Mouse (Mus musculus): ENCODE measurements around the gene Baz2b. TPM values are rescaled to one million over a fixed set of nuclear protein-coding genes. Genes with fewer than 3 reads are reported as not detected.

The Baz2b gene
- polyA plus RNA-seq, 1 experiment from 2014 or later, result 19.7 TPM

GRCm38 (mm10) chr2:60030991-60031390 lies 178.6 kb downstream of the Baz2b start:
- ATAC-seq (no peak), DNase-seq (no peak)
- 0 out of 2 replicates have a peak, but pooled peaks cover 2% of the 10 kb centered on the region for H3K4me1 ChIP-seq (ENCODE audit: insufficient read depth)
- H3K36me3 ChIP-seq (replicated peaks; ENCODE audit: insufficient read depth, low read length), result no peaks in the 10 kb centered on the region
- H3K4me3 ChIP-seq (ENCODE audit: low read depth, low read length), result no peak overlapping the region
- WGBS (ENCODE audit: insufficient replicate concordance), result 63% methylated on average over 3 of the region's 3 CpGs
- no peak overlapping the region for H3K27ac ChIP-seq (ENCODE audit: low read depth)
- TF ChIP-seq CTCF (IDR thresholded peaks at IDR 0.05; ENCODE audit: low read depth), result no peak
- TF ChIP-seq EP300 (IDR thresholded peaks at IDR 0.05; ENCODE audit: low read depth), result no peak
- H3K27me3 ChIP-seq (ENCODE audit: insufficient read depth, low read length), result no peaks in the 10 kb centered on the region
- no peaks in the 10 kb centered on the region for H3K9me3 ChIP-seq (ENCODE audit: low read length)
- no peak overlapping the region for H3K4me2 ChIP-seq (ENCODE audit: low read depth, low read length)
- no peak overlapping the region for H3K9ac ChIP-seq (replicated peaks)

GRCm38 (mm10) chr2:60029020-60029419 lies 180.6 kb downstream of the Baz2b start:
- WGBS (ENCODE audit: insufficient replicate concordance), result 83% methylated on average over 5 of the region's 5 CpGs

GRCm38 (mm10) chr2:60027166-60027565 lies 182.5 kb downstream of the Baz2b start:
- no peaks in the 10 kb centered on the region for H3K36me3 ChIP-seq (replicated peaks; ENCODE audit: insufficient read depth, low read length)
- H3K9ac ChIP-seq (replicated peaks), result no peak overlapping the region
- DNase-seq, result no peak
- TF ChIP-seq EP300 (IDR thresholded peaks at IDR 0.05; ENCODE audit: low read depth), result no peak
- TF ChIP-seq CTCF (IDR thresholded peaks at IDR 0.05; ENCODE audit: low read depth), result no peak
- no peaks in the 10 kb centered on the region for H3K9me3 ChIP-seq (ENCODE audit: low read length)
- H3K4me1 ChIP-seq (ENCODE audit: insufficient read depth), result 0 out of 2 replicates have a peak, but pooled peaks cover 2% of the 10 kb centered on the region
- no peaks in the 10 kb centered on the region for H3K27me3 ChIP-seq (ENCODE audit: insufficient read depth, low read length)
- 87% methylated on average over 5 of the region's 5 CpGs for WGBS (ENCODE audit: insufficient replicate concordance)
- ATAC-seq, result no peak
- no peak overlapping the region for H3K4me3 ChIP-seq (ENCODE audit: low read depth, low read length)
- H3K4me2 ChIP-seq (ENCODE audit: low read depth, low read length), result no peak overlapping the region
- no peak overlapping the region for H3K27ac ChIP-seq (ENCODE audit: low read depth)

More at GRCm38 (mm10) chr2:60029020-60029419, 180.6 kb downstream of the Baz2b start:
- ATAC-seq, result no peak
- Histone ChIP-seq H3K36me3 (replicated peaks; ENCODE audit: insufficient read depth, low read length) (no peaks in the 10 kb centered on the region), H3K4me3 (ENCODE audit: low read depth, low read length) (no peak overlapping the region), H3K4me2 (ENCODE audit: low read depth, low read length) (no peak overlapping the region), H3K4me1 (ENCODE audit: insufficient read depth) (0 out of 2 replicates have a peak, but pooled peaks cover 2% of the 10 kb centered on the region), H3K9ac (replicated peaks) (no peak overlapping the region), H3K27me3 (ENCODE audit: insufficient read depth, low read length) (no peaks in the 10 kb centered on the region), H3K9me3 (ENCODE audit: low read length) (no peaks in the 10 kb centered on the region), H3K27ac (ENCODE audit: low read depth) (no peak overlapping the region)
- DNase-seq, result no peak
- TF ChIP-seq EP300 (IDR thresholded peaks at IDR 0.05; ENCODE audit: low read depth) (no peak), CTCF (IDR thresholded peaks at IDR 0.05; ENCODE audit: low read depth) (no peak)

- Histone ChIP-seq H3K4me3 (ENCODE audit: low read depth, low read length) (no peak overlapping the region), H3K9ac (replicated peaks) (no peak overlapping the region), H3K4me1 (ENCODE audit: insufficient read depth) (no peaks in the 10 kb centered on the region), H3K27me3 (ENCODE audit: insufficient read depth, low read length) (no peaks in the 10 kb centered on the region), H3K4me2 (ENCODE audit: low read depth, low read length) (no peak overlapping the region), H3K27ac (ENCODE audit: low read depth) (no peak overlapping the region), H3K36me3 (replicated peaks; ENCODE audit: insufficient read depth, low read length) (no peaks in the 10 kb centered on the region), H3K9me3 (ENCODE audit: low read length) (no peaks in the 10 kb centered on the region)
- no peak for ATAC-seq
- DNase-seq, result no peak
- TF ChIP-seq CTCF (IDR thresholded peaks at IDR 0.05; ENCODE audit: low read depth) (no peak), EP300 (IDR thresholded peaks at IDR 0.05; ENCODE audit: low read depth) (no peak)
- WGBS (ENCODE audit: insufficient replicate concordance), result 88% methylated on average over 6 of the region's 6 CpGs
Measured at GRCm38 (mm10) chr2:60026554-60026953, 183.1 kb downstream of the Baz2b start.

GRCm38 (mm10) chr2:60023777-60024176 lies 185.9 kb downstream of the Baz2b start:
- WGBS (ENCODE audit: insufficient replicate concordance), result 86% methylated on average over 7 of the region's 7 CpGs
- no peaks in the 10 kb centered on the region for H3K27me3 ChIP-seq (ENCODE audit: insufficient read depth, low read length)
- no peak overlapping the region for H3K4me2 ChIP-seq (ENCODE audit: low read depth, low read length)
- H3K9ac ChIP-seq (replicated peaks), result no peak overlapping the region
- DNase-seq, result no peak
- no peak for TF ChIP-seq CTCF (IDR thresholded peaks at IDR 0.05; ENCODE audit: low read depth)
- no peaks in the 10 kb centered on the region for H3K9me3 ChIP-seq (ENCODE audit: low read length)
- H3K4me3 ChIP-seq (ENCODE audit: low read depth, low read length), result no peak overlapping the region
- no peaks in the 10 kb centered on the region for H3K4me1 ChIP-seq (ENCODE audit: insufficient read depth)
- no peak overlapping the region for H3K27ac ChIP-seq (ENCODE audit: low read depth)
- no peak for ATAC-seq
- H3K36me3 ChIP-seq (replicated peaks; ENCODE audit: insufficient read depth, low read length), result no peaks in the 10 kb centered on the region

- ATAC-seq, result no peak
Measured at GRCm38 (mm10) chr2:60021556-60021955, 188.1 kb downstream of the Baz2b start.

GRCm38 (mm10) chr2:60021138-60021537 lies 188.5 kb downstream of the Baz2b start:
- no peak for DNase-seq
- Histone ChIP-seq H3K4me1 (ENCODE audit: insufficient read depth) (no peaks in the 10 kb centered on the region), H3K27ac (ENCODE audit: low read depth) (no peak overlapping the region), H3K4me3 (ENCODE audit: low read depth, low read length) (no peak overlapping the region), H3K9me3 (ENCODE audit: low read length) (no peaks in the 10 kb centered on the region), H3K4me2 (ENCODE audit: low read depth, low read length) (no peak overlapping the region), H3K9ac (replicated peaks) (no peak overlapping the region), H3K36me3 (replicated peaks; ENCODE audit: insufficient read depth, low read length) (no peaks in the 10 kb centered on the region), H3K27me3 (ENCODE audit: insufficient read depth, low read length) (no peaks in the 10 kb centered on the region)
- TF ChIP-seq CTCF (IDR thresholded peaks at IDR 0.05; ENCODE audit: low read depth), result no peak
- TF ChIP-seq EP300 (IDR thresholded peaks at IDR 0.05; ENCODE audit: low read depth), result no peak
- 76% methylated on average over 6 of the region's 6 CpGs for WGBS (ENCODE audit: insufficient replicate concordance)
- no peak for ATAC-seq

More at GRCm38 (mm10) chr2:60021556-60021955, 188.1 kb downstream of the Baz2b start:
- WGBS (ENCODE audit: insufficient replicate concordance), result 84% methylated on average over 5 of the region's 5 CpGs
- no peak for DNase-seq
- no peak overlapping the region for H3K4me3 ChIP-seq (ENCODE audit: low read depth, low read length)
- no peaks in the 10 kb centered on the region for H3K36me3 ChIP-seq (replicated peaks; ENCODE audit: insufficient read depth, low read length)
- H3K27me3 ChIP-seq (ENCODE audit: insufficient read depth, low read length), result no peaks in the 10 kb centered on the region
- H3K4me2 ChIP-seq (ENCODE audit: low read depth, low read length), result no peak overlapping the region
- no peak overlapping the region for H3K9ac ChIP-seq (replicated peaks)
- no peak overlapping the region for H3K27ac ChIP-seq (ENCODE audit: low read depth)
- H3K4me1 ChIP-seq (ENCODE audit: insufficient read depth), result no peaks in the 10 kb centered on the region
- no peaks in the 10 kb centered on the region for H3K9me3 ChIP-seq (ENCODE audit: low read length)
- no peak for TF ChIP-seq EP300 (IDR thresholded peaks at IDR 0.05; ENCODE audit: low read depth)
- no peak for TF ChIP-seq CTCF (IDR thresholded peaks at IDR 0.05; ENCODE audit: low read depth)

All from liver, postnatal 0 days (tissue).